Mouse (Mus musculus) ES-E14 (cell line): Measurements from ENCODE around the gene Smyd3.

ENCODE experiments used
- CHD2 ChIP-seq: IDR thresholded peaks from 2 replicates; pipeline ENCODE4 v1.6.1; 2014; ENCODE audit warnings: mild to moderate bottlenecking, low read depth, low read length, inconsistent platforms
- HCFC1 ChIP-seq: IDR thresholded peaks from 2 replicates; pipeline ENCODE4 v1.6.1; 2012; ENCODE audit warnings: low read length, inconsistent platforms, borderline replicate concordance; ENCODE audit not compliant: insufficient read depth
- MAFK ChIP-seq: IDR thresholded peaks from 2 replicates; pipeline ENCODE4 v1.6.1; 2014; ENCODE audit warnings: mild to moderate bottlenecking, low read depth, low read length, inconsistent platforms; ENCODE audit not compliant: insufficient read depth
- ZC3H11A ChIP-seq: IDR thresholded peaks from 2 replicates; pipeline ENCODE4 v1.6.1; 2012; ENCODE audit warnings: low read depth, mild to moderate bottlenecking, inconsistent platforms, low read length, borderline replicate concordance
- ZNF384 ChIP-seq: IDR thresholded peaks from 2 replicates; pipeline ENCODE4 v1.6.1; 2012; ENCODE audit warnings: low read depth, low read length, inconsistent platforms

DNA sequence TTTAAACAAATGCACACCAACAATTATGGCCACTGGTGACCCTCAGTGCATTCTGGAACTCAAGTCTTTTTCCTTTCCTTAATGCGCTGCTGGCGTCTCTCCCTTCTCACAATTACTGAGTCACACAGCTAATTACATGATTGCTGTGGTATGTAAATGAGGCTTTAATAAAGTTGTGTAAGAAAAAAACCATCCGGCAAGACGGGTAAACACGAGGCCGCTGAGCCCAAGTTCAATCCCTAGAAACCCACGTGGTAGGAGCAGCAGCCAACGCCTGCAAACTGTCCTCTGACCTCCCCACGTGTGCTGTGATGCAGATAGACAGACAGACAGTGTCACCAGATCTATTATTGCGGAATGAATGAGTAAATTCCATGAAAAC is 58.9 kb downstream of the Smyd3 start:
- TF ChIP-seq HCFC1 (no peak), CHD2 (no peak), ZNF384 (no peak), MAFK (no peak), ZC3H11A (no peak)
